Comparison of ENCODE assay signal across 10 mouse cellular contexts in genomic region chr2:28037505-28038390, GRCm38 (mm10). TPM values are rescaled to one million over a fixed set of nuclear protein-coding genes. Genes with fewer than 3 reads are reported as not detected.
DNase-seq lines count a peak whose midpoint lies in the region; TF ChIP-seq lines count a peak whose summit lies in the region.
"Had no signal": no experiment of that assay in that cellular context is flagged by ENCODE, and none has a peak within 500 bp of the region (broad histone marks: within the 10 kb centered on the region; RNA-seq: fewer than 3 reads in every experiment).

No protein-coding gene starts in this region.

- TF ChIP-seq RAD21 in CH12.LX (IDR thresholded peaks at IDR 0.05; ENCODE audit: low read depth, low read length) = no peak

- no peak for TF ChIP-seq EP300 in CH12.LX (IDR thresholded peaks at IDR 0.05; ENCODE audit: low read length)

- TF ChIP-seq POLR2A in CH12.LX (IDR thresholded peaks at IDR 0.05; ENCODE audit: low read depth, low read length) = no peak

- no peak overlapping the region for H3K9ac ChIP-seq in CH12.LX (ENCODE audit: insufficient read depth, low read depth)

- no peak for TF ChIP-seq CTCF in CH12.LX (conservative IDR thresholded peaks at IDR 0.05 in 1 of 2, IDR thresholded peaks at IDR 0.05 in 1 of 2; ENCODE audit: low read depth in 2 of 2, low read length in 2 of 2)

- peaks cover 89% of the 10 kb centered on the region for H3K27me3 ChIP-seq in CH12.LX (replicated peaks)

- H3K4me2 ChIP-seq in CH12.LX (ENCODE audit: insufficient read depth, low read depth, poor library complexity, severe bottlenecking) = no peak overlapping the region

- intact Hi-C loops in heart, postnatal 25 days (cut with DNase I) = no loop called here

- H3K4me1 ChIP-seq in CH12.LX (ENCODE audit: control insufficient read depth in 1 of 2, insufficient read depth in 2 of 2) = no peaks in the 10 kb centered on the region
- H3K4me1 ChIP-seq: megakaryocyte, embryonic 14.5 days had no signal

- no peaks in the 10 kb centered on the region for H3K9me3 ChIP-seq in CH12.LX (replicated peaks; ENCODE audit: low read length)
- H3K9me3 ChIP-seq: megakaryocyte, embryonic 14.5 days had no signal

- no peak overlapping the region for H3K27ac ChIP-seq in CH12.LX (ENCODE audit: insufficient read depth, low read depth)

- peak; percentile 90 for DNase-seq in heart, adult 11 months
- DNase-seq in heart, postnatal 25 days (ENCODE audit: low spot score) = no peak
- DNase-seq in CH12.LX (ENCODE audit: extremely low read depth) = no peak
- peak; percentile 51 for DNase-seq in cerebellum, adult 9-10 months
- DNase-seq in kidney, postnatal 10 days = peak; percentile 58
- no peak for DNase-seq in testis, postnatal 14 days (ENCODE audit: low spot score)
- no peak for DNase-seq in right cerebral cortex, postnatal 36 days (ENCODE audit: low spot score in 2 of 2)
- no peak for DNase-seq in liver

- dilution Hi-C loops in CH12.LX (cut with MboI; ENCODE audit: extremely low pct_ligation_motif_present, extremely low pct_unique_long_range_greater_than_20kb, low sequenced_read_pairs) = no loop called here

- no peaks in the 10 kb centered on the region for H3K36me3 ChIP-seq in CH12.LX (replicated peaks in 1 of 2; ENCODE audit: control insufficient read depth in 1 of 2, insufficient read depth in 1 of 2, low read length in 1 of 2)

- no peaks in the 10 kb centered on the region for H3K79me2 ChIP-seq in CH12.LX (replicated peaks; ENCODE audit: control insufficient read depth, extremely low read depth, insufficient read depth, poor library complexity, severe bottlenecking)

- no peak overlapping the region for H3K4me3 ChIP-seq in CH12.LX (replicated peaks in 1 of 3; ENCODE audit: low read depth in 2 of 3, low read length in 2 of 3, poor library complexity in 1 of 3)
- H3K4me3 ChIP-seq: erythroblast, embryonic 14.5 days; megakaryocyte, embryonic 14.5 days had no signal

- in situ Hi-C loops in CH12.LX (cut with MboI; ENCODE audit: low pct_ligation_motif_present, low pct_unique_long_range_greater_than_20kb, low sequenced_read_pairs) = no loop called here

TF ChIP-seq in CH12.LX, 34 proteins besides CTCF, POLR2A, EP300 and RAD21:
- TF ChIP-seq KAT2A (IDR thresholded peaks at IDR 0.05; ENCODE audit: insufficient replicate concordance, low read length) (no peak), MAFK (IDR thresholded peaks at IDR 0.05; ENCODE audit: insufficient replicate concordance, low read length) (0 out of 2 replicates have a peak, but pooled peaks have one; percentile 30)

RNA-seq across cellular contexts. Expression of gene Fcnb, which starts 46.9 kb away (rescaled TPM):
- not detected for total RNA-seq in heart, postnatal 25 days (2021)
- not detected in 2 replicates for total RNA-seq in CH12.LX (2012; rRNA removed)
- total RNA-seq in CH12.LX (2014; rRNA removed) = not detected in 2 replicates
- not detected in 2 replicates for polyA plus RNA-seq in CH12.LX (2012; ENCODE audit: insufficient read length, low read depth)
- polyA plus RNA-seq: erythroblast, embryonic 14.5 days had no signal

Comparison
In these comparisons a context has a peak if more than half of its experiments do, and no peak if none do; other contexts are left out.
1. DNase-seq: peak in heart, adult 11 months (single experiment), cerebellum, adult 9-10 months (single experiment) and kidney, postnatal 10 days (single experiment); none in heart, postnatal 25 days (single experiment), CH12.LX (single experiment), testis, postnatal 14 days (single experiment), right cerebral cortex, postnatal 36 days (0 of 2) and liver (single experiment).